Mouse (Mus musculus): ENCODE measurements at regions not wholly inside any gene's neighbourhood (a gene's known extent, or its start where the extent isn't known, plus 50 kb on each side); places are given as distances from the start of the nearest gene placed in this dataset.

DNA sequence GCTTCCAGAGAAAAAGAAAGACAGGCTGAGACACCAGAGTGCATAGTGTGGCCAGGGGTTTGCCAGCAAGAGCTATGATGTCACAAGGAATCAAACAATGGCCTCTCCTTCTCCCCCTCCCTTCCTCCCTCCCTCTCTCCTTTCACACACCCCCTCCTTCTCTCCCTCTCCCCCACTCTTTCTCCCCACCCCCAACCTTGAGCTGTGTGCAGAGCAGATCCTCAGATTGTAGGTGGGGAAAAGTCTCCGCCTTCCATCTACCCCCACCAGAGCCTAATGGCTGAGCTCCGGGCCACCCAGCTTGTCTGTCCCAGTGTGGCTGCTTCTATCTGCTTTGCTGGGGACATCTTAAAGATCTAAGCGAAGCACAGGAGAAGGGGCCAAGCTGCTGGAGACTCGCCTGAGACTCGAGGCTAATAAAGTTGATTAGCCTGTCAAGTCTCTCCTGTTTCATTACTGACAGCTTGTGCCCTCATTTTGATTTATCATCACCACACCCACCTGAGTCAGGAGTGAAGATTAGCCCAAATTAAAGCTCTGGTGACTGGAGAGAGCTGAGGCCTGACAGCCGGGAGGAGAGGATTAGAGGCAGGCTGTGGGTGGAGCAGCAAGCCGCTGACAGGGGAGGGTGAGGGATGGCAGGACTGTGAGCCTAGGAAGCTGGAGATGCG is 272.8 kb downstream of the Cbln1 start:
- DNase-seq = no peak

- DNase-seq = no peak
Measured at GRCm38 (mm10) chr8:87197867-87198536, 274.4 kb downstream of the Cbln1 start.

DNA sequence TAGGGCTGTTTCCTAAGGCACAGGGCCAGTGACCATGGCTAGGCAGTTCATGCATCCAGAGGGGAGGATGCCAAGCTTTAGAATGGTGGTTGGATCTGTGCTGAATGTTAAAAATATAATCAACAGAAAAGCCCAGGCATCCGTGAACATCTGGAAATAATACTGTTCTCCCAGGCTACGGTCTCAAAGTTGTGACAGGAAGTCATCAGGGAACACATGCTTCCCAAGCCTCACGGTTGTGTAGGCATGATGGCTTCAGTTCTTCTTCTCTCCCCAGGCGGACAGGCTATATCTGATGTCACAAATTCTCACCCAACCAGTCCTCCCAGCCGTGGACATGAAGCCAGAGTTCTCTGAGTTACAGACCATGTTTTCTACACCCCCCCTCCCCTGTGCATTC is 275.4 kb downstream of the Cbln1 start:
- no peak for DNase-seq

DNA sequence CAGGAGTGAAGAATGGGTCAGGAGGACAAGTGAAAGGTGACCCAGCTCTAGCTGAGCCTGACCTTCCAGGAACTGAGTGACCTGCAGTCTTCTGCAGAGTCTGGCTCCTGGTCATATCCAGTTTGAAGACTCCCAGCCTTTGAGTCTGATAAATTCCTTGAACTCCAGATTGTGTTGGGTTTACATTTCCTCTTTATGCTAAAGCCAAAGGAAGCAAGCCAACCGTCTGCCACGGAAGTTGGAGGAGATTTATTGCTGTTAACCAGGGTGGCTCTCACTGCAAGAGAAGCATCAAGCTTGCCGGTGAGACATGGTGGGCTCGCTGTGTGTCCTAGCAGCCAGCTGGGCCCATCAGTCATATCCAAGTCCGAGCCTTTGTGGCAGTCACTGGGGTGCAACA is 276.4 kb downstream of the Cbln1 start:
- DNase-seq = no peak

DNA sequence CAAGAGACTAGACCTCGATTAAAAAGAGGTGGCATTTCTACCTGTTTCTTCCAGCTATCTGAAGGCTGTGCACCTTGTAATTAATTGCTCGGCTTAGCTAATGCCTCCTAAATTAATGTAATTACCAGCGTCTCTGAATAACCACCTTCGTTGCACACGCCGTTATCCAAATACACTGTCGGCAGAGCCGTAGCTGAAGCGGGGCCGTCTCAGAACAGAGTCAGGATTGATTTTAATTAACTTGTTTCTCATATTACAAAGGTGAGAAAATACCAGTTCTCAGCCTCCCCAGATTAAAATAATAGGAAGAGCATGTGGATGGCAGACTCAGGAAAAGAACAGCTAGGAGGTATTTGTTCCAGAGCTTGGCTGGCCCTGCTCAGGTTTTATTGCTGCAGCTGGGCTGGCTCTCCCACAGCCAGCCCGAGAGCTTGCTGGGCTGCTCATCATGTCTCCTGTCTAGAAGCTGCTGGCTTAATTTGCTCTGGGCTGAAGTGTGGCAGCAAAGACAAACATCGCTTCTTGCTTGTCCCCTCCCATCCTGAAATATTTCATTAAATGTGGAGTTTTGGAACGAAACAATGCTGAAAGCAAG is 282.5 kb downstream of the Cbln1 start:
- DNase-seq = no peak

DNA sequence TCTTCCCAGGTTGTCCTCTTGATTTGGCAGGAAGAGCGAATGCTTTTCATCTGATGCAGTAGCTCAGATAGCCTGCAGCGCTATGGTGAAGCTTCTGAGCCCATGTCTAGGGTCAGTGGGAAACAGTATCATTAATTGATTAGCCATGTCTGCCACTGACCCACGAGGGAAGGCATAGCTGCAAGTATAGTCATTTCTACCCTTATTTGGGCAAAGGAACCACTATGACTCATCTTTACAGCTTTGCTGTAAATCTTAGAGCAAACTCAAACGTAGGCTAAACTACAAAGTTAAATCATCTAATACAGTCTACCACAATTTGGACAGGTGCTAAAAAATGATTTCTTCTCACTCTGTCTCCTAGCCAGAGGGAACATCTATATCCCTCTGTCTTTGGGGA is 289.5 kb downstream of the Cbln1 start:
- no peak for DNase-seq

- no peak for DNase-seq
Measured at GRCm38 (mm10) chr8:87178561-87178960, 293.5 kb upstream of the N4bp1 start.

DNA sequence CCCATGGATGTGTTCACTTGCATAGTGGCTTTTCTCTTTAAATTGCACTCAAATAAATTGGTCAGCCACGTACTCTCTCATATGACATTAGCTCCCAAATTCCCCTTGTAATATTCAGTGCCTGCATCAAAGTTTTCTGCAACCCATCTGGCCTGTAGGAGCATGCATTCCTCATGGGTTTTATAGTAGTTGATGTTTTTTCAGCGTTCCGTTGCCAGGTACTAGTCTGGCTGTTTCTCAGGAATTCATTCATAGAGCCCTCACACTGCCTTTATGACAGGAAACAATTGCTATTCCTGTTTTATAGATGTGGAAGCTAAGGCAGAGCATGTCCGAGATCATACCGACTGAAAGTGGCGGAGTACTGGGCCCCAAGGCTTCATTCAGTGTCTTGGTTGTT is 292.6 kb upstream of the N4bp1 start:
- no peak for DNase-seq

GRCm38 (mm10) chr8:87175097-87175496 is 290.0 kb upstream of the N4bp1 start:
- no peak for DNase-seq

- DNase-seq = no peak
Measured at GRCm38 (mm10) chr8:87173720-87174119, 288.7 kb upstream of the N4bp1 start.

DNA sequence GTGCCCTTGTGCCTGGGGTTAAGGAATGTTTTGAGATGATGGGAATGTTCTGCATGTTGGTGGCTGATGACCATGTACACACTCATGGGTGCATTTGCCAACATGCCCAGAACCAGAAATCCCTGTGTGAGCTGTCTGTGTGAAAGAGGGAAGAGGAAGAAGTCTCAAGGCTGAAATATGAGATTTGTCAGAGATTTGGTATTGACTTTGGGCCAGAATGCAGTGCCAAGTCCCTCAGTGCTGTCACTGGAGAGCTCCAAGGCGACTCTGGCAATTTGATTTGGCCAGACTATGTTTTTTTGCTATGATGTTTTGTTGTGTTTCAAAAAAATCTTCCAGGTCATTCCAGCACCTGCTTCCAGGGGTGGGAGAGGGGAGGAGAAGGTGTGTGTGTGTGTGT is 281.7 kb upstream of the N4bp1 start:
- no peak for DNase-seq

- no peak for DNase-seq
Measured at GRCm38 (mm10) chr8:87160416-87160815, 275.4 kb upstream of the N4bp1 start.

- no peak for DNase-seq
Measured at GRCm38 (mm10) chr8:87158322-87158721, 273.3 kb upstream of the N4bp1 start.

GRCm38 (mm10) chr8:87155819-87156425 is 270.9 kb upstream of the N4bp1 start:
- DNase-seq = no peak

GRCm38 (mm10) chr8:87152068-87152915 is 267.2 kb upstream of the N4bp1 start:
- DNase-seq = no peak

DNA sequence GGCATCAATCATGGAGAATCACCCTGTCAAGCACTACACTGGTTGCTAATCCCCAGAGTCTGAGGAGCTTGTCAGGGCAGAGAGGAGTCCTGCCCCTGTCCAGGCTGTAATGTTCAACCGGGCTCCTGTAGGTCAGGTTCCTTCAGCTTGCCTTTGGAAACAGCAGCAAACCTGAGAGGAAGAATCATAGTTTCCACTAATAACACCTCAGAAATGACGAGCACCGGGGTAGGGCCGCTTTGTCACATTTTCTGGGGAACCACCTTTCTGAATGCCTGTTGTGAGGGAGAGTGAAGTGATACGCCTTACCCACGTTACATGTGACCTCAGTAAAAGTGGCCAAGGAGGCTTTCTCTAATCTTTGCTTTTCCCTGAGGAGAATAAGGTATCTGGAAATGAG is 263.8 kb upstream of the N4bp1 start:
- no peak for DNase-seq

DNA sequence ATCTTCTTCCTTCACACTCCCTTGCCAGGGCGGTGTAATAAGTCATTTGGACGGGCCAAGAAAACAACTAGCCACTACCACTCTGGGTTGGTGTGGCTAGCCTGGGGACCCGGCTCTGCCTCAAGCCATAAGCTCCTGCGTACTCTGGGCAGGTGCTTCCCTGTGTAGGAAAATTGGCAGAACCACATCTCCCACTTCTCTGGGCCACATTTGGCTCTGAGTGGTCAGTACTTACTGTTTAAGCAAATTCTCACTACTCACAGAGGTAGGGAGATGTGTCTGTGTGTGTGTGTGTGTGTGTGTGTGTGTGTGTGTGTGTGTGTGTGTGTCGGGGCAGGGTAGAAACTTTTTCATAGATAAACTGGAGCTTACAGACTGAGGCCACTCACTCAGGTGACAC is 262.6 kb upstream of the N4bp1 start:
- no peak for DNase-seq

- DNase-seq = no peak
Measured at GRCm38 (mm10) chr8:87137412-87137811, 252.4 kb upstream of the N4bp1 start.

DNA sequence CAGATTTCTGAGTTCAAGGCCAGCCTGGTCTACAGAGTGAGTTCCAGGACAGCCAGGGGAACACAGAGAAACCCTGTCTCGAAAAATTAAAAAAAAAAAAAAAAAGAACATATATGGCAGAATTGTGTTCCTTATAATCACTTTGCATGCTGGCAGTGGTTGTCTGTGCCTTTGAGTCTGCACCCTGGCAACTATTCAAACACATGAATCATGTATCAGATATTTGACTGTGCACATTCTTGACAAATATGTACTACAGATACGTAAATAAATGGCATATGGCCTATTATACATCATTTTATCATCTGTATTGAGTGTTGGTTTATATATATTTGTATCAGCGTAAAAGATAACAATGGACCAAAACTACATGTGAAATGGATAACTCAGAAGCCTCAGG is 246.7 kb upstream of the N4bp1 start:
- no peak for DNase-seq

- DNase-seq = no peak
Measured at GRCm38 (mm10) chr8:87130691-87131090, 245.6 kb upstream of the N4bp1 start.

- no peak for DNase-seq
Measured at GRCm38 (mm10) chr8:87128593-87128992, 243.5 kb upstream of the N4bp1 start.

- no peak for DNase-seq
Measured at GRCm38 (mm10) chr8:87116190-87116765, 231.2 kb upstream of the N4bp1 start.

DNA sequence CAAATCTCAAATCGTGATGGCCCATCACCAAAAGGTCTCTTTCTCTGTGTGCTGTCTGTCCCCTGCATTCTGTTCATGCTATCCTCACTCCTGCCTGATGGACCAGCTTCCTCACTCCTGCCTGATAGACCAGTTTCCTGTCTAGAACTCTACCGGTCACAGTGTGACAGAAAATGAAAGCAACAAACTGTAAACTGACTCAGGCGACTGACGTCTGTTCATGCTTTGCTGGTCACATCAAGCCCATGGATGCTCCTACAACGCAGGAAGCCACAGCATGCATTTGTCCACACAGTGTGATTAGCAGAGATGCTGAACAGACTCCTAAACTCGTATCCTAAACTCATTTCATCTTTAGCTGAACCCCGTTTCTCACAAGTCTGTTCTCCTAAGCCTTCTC is 227.3 kb upstream of the N4bp1 start:
- DNase-seq = no peak
